Mouse (Mus musculus): ENCODE measurements around the gene Iah1. TPM values are rescaled to one million over a fixed set of nuclear protein-coding genes. Genes with fewer than 3 reads are reported as not detected.

Iah1 gene
- polyA plus RNA-seq, 1 experiment from 2014 or later, result 45.0 TPM

DNA sequence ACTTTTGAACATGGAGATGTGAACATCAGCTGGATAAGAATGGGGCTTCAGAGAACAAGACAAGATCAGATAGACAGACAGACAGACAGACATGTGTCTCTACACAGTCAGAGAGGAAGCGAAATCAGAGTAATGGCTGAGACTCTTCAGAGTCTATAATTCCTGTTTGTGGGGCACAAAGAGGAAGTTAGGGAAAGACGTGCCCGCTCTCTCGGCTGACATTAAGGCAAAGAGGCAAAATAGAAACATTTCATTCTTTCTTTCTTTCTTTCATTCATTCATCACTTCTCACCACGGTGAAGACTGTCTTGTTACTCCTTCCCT lies 52.9 kb downstream of the Iah1 start:
- no peak for ATAC-seq (replicated peaks; ENCODE audit: low FRiP score)
- Histone ChIP-seq H3K9me3 (ENCODE audit: control insufficient read depth, low read length) (no peaks in the 10 kb centered on the region), H3K36me3 (ENCODE audit: control insufficient read depth, insufficient read depth, low read length) (0 out of 2 replicates have a peak, but pooled peaks cover 2% of the 10 kb centered on the region), H3K4me3 (ENCODE audit: low read depth, low read length) (no peak overlapping the region), H3K27ac (ENCODE audit: low read depth, low read length) (no peak overlapping the region), H3K9ac (ENCODE audit: low read depth, low read length) (no peak overlapping the region), H3K4me1 (replicated peaks; ENCODE audit: control insufficient read depth, insufficient read depth, low read length) (peaks cover 7% of the 10 kb centered on the region; the same call in 1 of the 2 replicates), H3K27me3 (replicated peaks; ENCODE audit: control insufficient read depth, insufficient read depth, low read length) (no peaks in the 10 kb centered on the region), H3K4me2 (no peak overlapping the region)
- no peak for DNase-seq (ENCODE audit: low spot score)
- WGBS, result 72% methylated on average over 5 of the region's 5 CpGs

DNA sequence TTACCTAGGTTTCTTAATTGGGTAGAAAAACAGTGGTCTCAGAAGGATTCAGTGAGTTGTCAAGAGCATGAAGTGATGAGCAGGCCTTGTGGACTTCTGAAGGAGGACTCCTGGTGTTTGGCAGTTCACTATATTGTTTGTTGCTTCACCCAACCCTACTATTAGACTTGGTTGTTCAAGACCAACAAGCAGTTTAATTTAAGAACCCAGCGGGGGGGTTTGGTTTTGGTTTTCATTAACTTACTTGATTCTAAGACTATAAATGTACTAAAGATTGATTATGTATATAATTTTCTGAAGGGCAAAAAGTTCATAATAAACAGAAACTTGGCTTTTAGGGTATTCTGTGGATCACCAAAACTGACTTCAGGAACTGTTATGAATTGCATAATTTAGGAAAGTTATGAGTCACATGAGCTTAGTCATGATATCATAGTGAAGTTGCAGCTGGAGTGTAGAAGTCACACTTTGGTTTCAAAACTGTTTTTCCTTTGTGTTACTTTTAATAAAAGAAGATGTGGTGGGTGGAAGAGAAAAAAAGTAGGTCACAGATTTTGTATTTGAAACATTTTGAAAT lies 53.9 kb downstream of the Iah1 start:
- WGBS, result 90% methylated on average over 1 of the region's 1 CpGs
- Histone ChIP-seq H3K9ac (ENCODE audit: low read depth, low read length) (no peak overlapping the region), H3K4me3 (ENCODE audit: low read depth, low read length) (no peak overlapping the region), H3K27ac (ENCODE audit: low read depth, low read length) (no peak overlapping the region), H3K36me3 (ENCODE audit: control insufficient read depth, insufficient read depth, low read length) (no peaks in the 10 kb centered on the region), H3K4me2 (no peak overlapping the region), H3K9me3 (ENCODE audit: control insufficient read depth, low read length) (no peaks in the 10 kb centered on the region), H3K4me1 (replicated peaks; ENCODE audit: control insufficient read depth, insufficient read depth, low read length) (peaks cover 8% of the 10 kb centered on the region; the same call in 1 of the 2 replicates), H3K27me3 (replicated peaks; ENCODE audit: control insufficient read depth, insufficient read depth, low read length) (no peaks in the 10 kb centered on the region)
- DNase-seq (ENCODE audit: low spot score), result no peak
- ATAC-seq (replicated peaks; ENCODE audit: low FRiP score), result no peak

DNA sequence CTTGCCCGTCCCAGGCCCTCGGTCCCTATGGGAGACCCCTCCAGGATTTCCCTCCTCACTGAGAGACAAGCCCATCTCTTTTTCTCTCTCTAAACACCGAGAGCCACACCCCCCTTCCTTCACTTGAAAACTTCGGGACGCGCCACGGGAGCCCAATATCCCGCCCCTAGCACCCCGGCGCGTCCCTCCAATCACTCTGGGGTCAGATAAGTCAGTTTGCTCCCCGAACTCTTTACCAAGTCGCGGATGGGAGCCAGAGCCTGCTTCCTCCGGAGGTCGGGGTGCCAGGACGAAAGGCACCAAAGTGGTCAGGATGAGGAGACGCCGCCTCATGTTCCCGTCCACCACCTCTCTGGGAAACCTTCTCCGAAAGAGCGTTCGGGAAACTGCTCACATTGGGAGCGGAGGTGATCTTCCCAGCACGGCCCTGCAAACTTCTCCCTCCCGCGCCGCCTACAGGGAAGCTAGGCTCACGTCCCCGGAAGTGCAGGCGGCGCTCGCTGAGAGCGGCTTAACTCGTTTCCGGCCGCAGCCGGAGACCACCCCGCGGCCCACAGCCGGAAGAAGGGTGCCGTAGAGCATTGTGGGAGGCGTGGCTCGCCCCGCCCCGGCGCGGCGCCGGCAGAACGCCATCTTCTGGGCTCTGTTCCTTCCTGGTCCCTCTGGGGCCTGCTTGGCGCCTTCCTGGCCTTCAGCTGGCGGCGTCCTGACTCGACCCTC lies 57.1 kb downstream of the Iah1 start, which contains the start of gene Adam17:
Adam17 (minus strand) TSS at position 533 of the 720 bp plus-strand sequence.
- H3K27me3 ChIP-seq (replicated peaks; ENCODE audit: control insufficient read depth, insufficient read depth, low read length), result no peaks in the 10 kb centered on the region
- peak within 1 kb of the TSS; percentile 89 for H3K4me2 ChIP-seq
- WGBS, result under 1% methylated on average over 55 of the region's 55 CpGs
- peak; percentile 93 for DNase-seq (ENCODE audit: low spot score)
- peak; percentile 96 for ATAC-seq (replicated peaks; ENCODE audit: low FRiP score)
- peak within 1 kb of the TSS; percentile 89 for H3K9ac ChIP-seq (ENCODE audit: low read depth, low read length)
- peak within 1 kb of the TSS; percentile 76 for H3K4me3 ChIP-seq (ENCODE audit: low read depth, low read length)
- H3K27ac ChIP-seq (ENCODE audit: low read depth, low read length), result peak within 1 kb of the TSS; percentile 95
- H3K9me3 ChIP-seq (ENCODE audit: control insufficient read depth, low read length), result no peaks in the 10 kb centered on the region
- H3K4me1 ChIP-seq (replicated peaks; ENCODE audit: control insufficient read depth, insufficient read depth, low read length), result peaks cover 26% of the 10 kb centered on the region
- no peaks in the 10 kb centered on the region for H3K36me3 ChIP-seq (ENCODE audit: control insufficient read depth, insufficient read depth, low read length)

Other genes starting within 250 kb of the Iah1 start
- 110 and 117 TPM in 2 replicates for gene Cpsf3, start 31.0 kb upstream of the Iah1 start, polyA plus RNA-seq (2014; fragmentation: Nextera tagmentation; extraction: Ambion mirVana)
- 42.0 and 42.8 TPM in 2 replicates for gene Itgb1bp1, start 30.1 kb upstream of the Iah1 start, polyA plus RNA-seq (2014; fragmentation: Nextera tagmentation; extraction: Ambion mirVana)
- 35.6 and 40.3 TPM in 2 replicates for gene Adam17, start 57.2 kb downstream of the Iah1 start, polyA plus RNA-seq (2014; fragmentation: Nextera tagmentation; extraction: Ambion mirVana)
- 521 and 564 TPM in 2 replicates for gene Ywhaq, start 101.2 kb downstream of the Iah1 start, polyA plus RNA-seq (2014; fragmentation: Nextera tagmentation; extraction: Ambion mirVana)